Comparison of ENCODE assay signal across 11 mouse cellular contexts in the genomic region with DNA sequence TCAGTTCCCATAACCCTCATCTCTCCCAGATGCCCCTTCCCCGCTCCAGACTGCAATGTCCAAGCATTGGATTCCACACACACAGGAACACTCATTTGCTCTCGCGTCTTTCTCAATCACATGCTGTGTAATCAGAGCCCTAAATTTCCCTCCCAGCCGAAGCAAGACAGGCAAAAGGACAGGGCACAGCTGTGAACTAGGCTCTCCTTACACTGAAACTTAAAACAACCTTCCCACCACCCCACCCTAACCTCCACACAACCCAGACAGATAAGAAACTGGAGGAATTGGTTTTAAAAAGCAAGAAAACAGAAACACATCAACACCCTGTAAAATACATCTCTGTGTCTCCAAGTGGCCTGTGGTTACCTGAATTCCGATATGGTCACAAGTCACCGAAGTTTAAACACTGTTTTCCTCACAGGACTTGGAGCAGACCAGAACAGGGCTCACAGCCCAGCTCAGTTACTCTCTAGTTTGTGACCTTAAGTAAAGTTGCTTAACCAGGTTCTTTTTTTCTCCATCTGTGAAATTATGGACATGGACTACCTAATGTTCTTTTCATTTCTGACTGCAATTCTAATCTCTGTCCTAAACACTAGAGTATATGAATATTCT. TPM values are rescaled to one million over a fixed set of nuclear protein-coding genes. Genes with fewer than 3 reads are reported as not detected.
DNase-seq lines count a peak whose midpoint lies in the region; ATAC-seq lines count a peak whose summit lies in the region.
"Had no signal": no experiment of that assay in that cellular context is flagged by ENCODE, and none has a peak within 500 bp of the region (broad histone marks: within the 10 kb centered on the region; RNA-seq: fewer than 3 reads in every experiment).

No protein-coding gene starts in this region.

- peak; percentile 30 for DNase-seq in adrenal gland, postnatal 14 days
- DNase-seq in adrenal gland, postnatal 4 days (ENCODE audit: low spot score in 2 of 2): no peak
- DNase-seq in kidney, postnatal 10 days: no peak
- DNase-seq in right cerebral cortex, adult 18-20 months: no peak
- DNase-seq in spleen, postnatal 36 days (ENCODE audit: low spot score in 2 of 2): no peak

- no peak for ATAC-seq in kidney, embryonic 16.5 days (ENCODE audit: low FRiP score, low TSS enrichment)
- peak; percentile 5; the same call in 1 of the 2 replicates for ATAC-seq in megakaryocyte-erythroid progenitor cell, adult 5-6 weeks (replicated peaks; ENCODE audit: low FRiP score, low TSS enrichment, poor library complexity, severe bottlenecking)
- ATAC-seq: activated CD4-positive, CD25-positive, alpha-beta regulatory T cell, adult 4 months had no signal

- no peaks in the 10 kb centered on the region for H3K27me3 ChIP-seq in kidney, embryonic 16.5 days (ENCODE audit: insufficient read depth, low read length)
- no peaks in the 10 kb centered on the region for H3K27me3 ChIP-seq in erythroblast, embryonic 14.5 days (ENCODE audit: control insufficient read depth)
- H3K27me3 ChIP-seq: stomach, embryonic 15.5 days had no signal

- WGBS in kidney, embryonic 16.5 days: 21% methylated on average over 6 of the region's 6 CpGs

- H3K36me3 ChIP-seq in kidney, embryonic 16.5 days (ENCODE audit: insufficient read depth, low read length): peaks cover 18% of the 10 kb centered on the region
- peaks cover 74% of the 10 kb centered on the region for H3K36me3 ChIP-seq in erythroblast, embryonic 14.5 days (ENCODE audit: control insufficient read depth)

- H3K9me3 ChIP-seq in kidney, embryonic 16.5 days (ENCODE audit: low read length): no peaks in the 10 kb centered on the region
- no peaks in the 10 kb centered on the region for H3K9me3 ChIP-seq in erythroblast, embryonic 14.5 days (ENCODE audit: control insufficient read depth, low read length)
- H3K9me3 ChIP-seq: stomach, embryonic 15.5 days had no signal

- H3K27ac ChIP-seq in kidney, embryonic 16.5 days (ENCODE audit: low read length): 0 out of 2 replicates have a peak overlapping the region, but pooled peaks have one; percentile 6
- H3K27ac ChIP-seq: stomach, embryonic 15.5 days had no signal

- no peak overlapping the region for H3K4me2 ChIP-seq in kidney, embryonic 16.5 days (replicated peaks; ENCODE audit: low read depth, low read length)
- H3K4me2 ChIP-seq: midbrain, embryonic 11.5 days; stomach, embryonic 15.5 days had no signal

- H3K4me1 ChIP-seq in kidney, embryonic 16.5 days (ENCODE audit: insufficient read depth, low read length): peaks cover 63% of the 10 kb centered on the region
- H3K4me1 ChIP-seq in erythroblast, embryonic 14.5 days (ENCODE audit: control insufficient read depth): peaks cover 60% of the 10 kb centered on the region

- H3K9ac ChIP-seq in kidney, embryonic 16.5 days (replicated peaks; ENCODE audit: low read length): 0 out of 2 replicates have a peak overlapping the region, but pooled peaks have one; percentile 6
- H3K9ac ChIP-seq: stomach, embryonic 15.5 days had no signal

- H3K4me3 ChIP-seq in kidney, embryonic 16.5 days (ENCODE audit: low read length): no peak overlapping the region
- H3K4me3 ChIP-seq in erythroblast, embryonic 14.5 days (replicated peaks): peak overlapping the region; percentile 88
- H3K4me3 ChIP-seq: stomach, embryonic 15.5 days had no signal

RNA-seq across cellular contexts. Expression of a gene that starts 4.5 kb away (rescaled TPM):
- total RNA-seq in adrenal gland, postnatal 14 days (2021): 249 and 280 TPM in 2 replicates
- total RNA-seq in adrenal gland, postnatal 4 days (2021): 100 to 1,000 TPM; 197 to 198 TPM
- polyA plus RNA-seq in kidney, embryonic 16.5 days (2015; fragmentation: Nextera tagmentation; extraction: Ambion mirVana): 32.2 and 35.9 TPM in 2 replicates
- 366 and 393 TPM in 2 replicates for polyA plus RNA-seq in erythroblast, embryonic 14.5 days (2012)
- total RNA-seq in megakaryocyte-erythroid progenitor cell, adult 5-6 weeks (2014; fragmentation: Nextera tagmentation): 620 and 624 TPM in 2 replicates
- 689 and 900 TPM in 2 replicates for total RNA-seq in megakaryocyte-erythroid progenitor cell, adult 5-6 weeks (2017)

RNA-seq across cellular contexts. Expression of a gene that starts 30.4 kb away (rescaled TPM):
- total RNA-seq in adrenal gland, postnatal 14 days (2021): 0.23 and 0.63 TPM in 2 replicates
- under 1 TPM; 0.59 to 0.76 TPM for total RNA-seq in adrenal gland, postnatal 4 days (2021)
- 3.5 and 4.4 TPM in 2 replicates for polyA plus RNA-seq in kidney, embryonic 16.5 days (2015; fragmentation: Nextera tagmentation; extraction: Ambion mirVana)
- not detected in 2 replicates for polyA plus RNA-seq in erythroblast, embryonic 14.5 days (2012)
- total RNA-seq in megakaryocyte-erythroid progenitor cell, adult 5-6 weeks (2014; fragmentation: Nextera tagmentation): 0.39 TPM in 1 of 2 replicates, not detected in the other
- total RNA-seq in megakaryocyte-erythroid progenitor cell, adult 5-6 weeks (2017): 1.3 and 1.6 TPM in 2 replicates
- polyA plus RNA-seq: activated CD4-positive, CD25-positive, alpha-beta regulatory T cell, adult 4 months had no signal
